Mouse (Mus musculus) heart, postnatal 36 days (tissue): ENCODE measurements around the gene Lipo3. TPM values are rescaled to one million over a fixed set of nuclear protein-coding genes. Genes with fewer than 3 reads are reported as not detected.
A peak's percentile ranks its signal among the peaks of the same experiment; 100 is the strongest.
"Not testable (repeated sequence)": the region's sequence is repeated elsewhere in the genome, so short reads cannot be mapped to it uniquely, and the experiment has no call there.

Experiments
- DNase-seq, 2 experiments: peaks; one replicate each; pipeline ENCODE4 v3.0.0; 2021 to 2022
- intact Hi-C: fragments of 180-260 bp; cut with DNase I; formaldehyde crosslinking; loops from one replicate; pipeline ENCODE4 v1.15.1; 2025
- microRNA-seq, 2 experiments: library from miRNA; unstranded; fragments of <30 nt; microRNA quantifications; one replicate each; pipeline ENCODE4 v1.2.0; 2021; ENCODE audit warnings: borderline number of aligned reads in 2 of 2
- total RNA-seq, 2 experiments: library from RNA; stranded (reverse); gene quantifications; 2 replicates each; pipeline ENCODE4 v1.2.3; 2021

Lipo3 gene
- 1 to 10 TPM; 8.4 to 8.6 TPM for total RNA-seq

GRCm38 (mm10) chr19:33761287-33762086, at the start of gene Lipo3:
Lipo3 (minus strand) TSS chr19:33761951.
- DNase-seq: peak; percentile 14 to 41
- intact Hi-C loops: loop anchor here (10.0 kb wide), 1 partner anchor 177 kb away; no protein-coding TSS in a partner anchor

DNA sequence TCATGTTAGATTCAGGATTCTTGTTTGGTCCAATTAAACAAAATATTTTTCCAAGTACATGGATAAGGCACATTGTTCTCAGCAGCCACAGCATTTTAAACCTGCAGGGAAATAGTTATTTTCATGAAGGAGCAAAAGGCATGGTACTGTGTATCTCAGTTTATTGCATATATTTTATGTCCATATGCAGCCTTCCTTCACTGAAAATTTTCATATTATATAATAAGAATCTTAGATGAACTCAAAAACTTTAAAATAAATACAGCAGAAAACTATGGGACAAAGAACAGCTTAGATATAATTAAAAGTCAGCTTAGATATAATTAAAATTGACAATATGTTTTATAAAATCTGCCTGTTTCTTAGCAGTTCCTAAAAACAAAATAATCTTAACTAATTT, 25.6 kb upstream of the Lipo3 start, which contains the start of gene Lipo1:
Gene Lipo1 (minus strand): TSS at position 101 of the 400 bp plus-strand sequence.
- DNase-seq, intact Hi-C loops: not testable (repeated sequence)

DNA sequence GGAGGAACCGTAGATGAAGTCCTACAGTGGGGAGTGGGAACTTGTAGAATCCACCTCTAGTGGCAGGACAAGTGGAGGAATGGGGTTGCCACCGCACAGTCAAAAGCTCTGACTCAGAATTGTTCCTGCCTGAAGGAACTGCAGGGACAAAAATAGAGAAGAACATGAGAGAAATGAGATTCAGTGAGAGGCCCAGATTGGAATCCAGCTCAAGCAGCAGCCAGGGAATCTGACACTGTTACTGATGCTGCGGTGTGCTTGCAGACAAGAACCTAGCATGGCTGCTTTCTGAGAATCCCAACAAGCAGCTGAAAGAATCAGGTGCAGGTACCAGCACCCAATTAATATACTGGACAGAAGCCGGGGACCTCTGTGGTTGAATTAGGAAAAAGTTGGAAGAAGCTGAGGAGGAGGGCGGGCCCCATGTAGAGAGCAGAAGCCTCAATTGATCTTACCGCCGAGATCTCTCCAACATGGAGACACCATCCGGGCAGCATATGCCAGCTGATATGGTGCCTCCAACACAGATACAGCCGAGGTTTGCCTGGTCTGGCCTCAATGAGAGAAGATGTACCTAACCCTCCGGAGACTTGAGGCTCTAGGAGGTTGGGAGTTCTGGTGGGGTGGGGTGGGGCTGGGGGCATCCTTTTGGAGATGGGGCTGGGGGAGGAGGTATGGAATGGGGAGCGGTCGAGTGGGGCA, 25.0 kb upstream of the Lipo3 start:
- intact Hi-C loops: no loop called here

GRCm38 (mm10) chr19:33751259-33751658, 10.5 kb downstream of the Lipo3 start, which contains the start of gene Lipo2:
Lipo2 (minus strand) TSS chr19:33751359.
- DNase-seq, intact Hi-C loops: not testable (repeated sequence)

More for the DNA sequence above, 25.0 kb upstream of the Lipo3 start:
- DNase-seq: no peak

DNA sequence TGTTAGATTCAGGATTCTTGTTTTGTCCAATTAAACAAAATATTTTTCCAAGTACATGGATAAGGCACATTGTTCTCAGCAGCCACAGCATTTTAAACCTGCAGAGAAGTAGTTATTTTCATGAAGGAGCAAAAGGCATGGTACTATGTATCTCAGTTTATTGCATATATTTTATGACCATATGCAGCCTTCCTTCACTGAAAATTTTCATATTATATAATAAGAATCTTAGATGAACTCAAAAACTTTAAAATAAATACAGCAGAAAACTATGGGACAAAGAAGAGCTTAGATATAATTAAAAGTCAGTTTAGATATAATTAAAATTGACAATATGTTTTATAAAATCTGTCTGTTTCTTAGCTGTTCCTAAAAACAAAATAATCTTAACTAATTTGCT, 136.6 kb downstream of the Lipo3 start, which contains the start of gene Gm8978:
Gene Gm8978 (minus strand): TSS at position 101 of the 400 bp plus-strand sequence.
- intact Hi-C loops, DNase-seq: not testable (repeated sequence)

GRCm38 (mm10) chr19:33589626-33590302, 172.0 kb downstream of the Lipo3 start:
- intact Hi-C loops: loop anchor here (10.0 kb wide), 2 partner anchors 175 to 195 kb away; partner anchors contain the start of genes Lipo3 and Rnls

GRCm38 (mm10) chr19:33568551-33568950, 193.2 kb downstream of the Lipo3 start:
- DNase-seq, intact Hi-C loops: not testable (repeated sequence)

More at GRCm38 (mm10) chr19:33589626-33590302, 172.0 kb downstream of the Lipo3 start:
- DNase-seq: peak; percentile 48 to 78

DNA sequence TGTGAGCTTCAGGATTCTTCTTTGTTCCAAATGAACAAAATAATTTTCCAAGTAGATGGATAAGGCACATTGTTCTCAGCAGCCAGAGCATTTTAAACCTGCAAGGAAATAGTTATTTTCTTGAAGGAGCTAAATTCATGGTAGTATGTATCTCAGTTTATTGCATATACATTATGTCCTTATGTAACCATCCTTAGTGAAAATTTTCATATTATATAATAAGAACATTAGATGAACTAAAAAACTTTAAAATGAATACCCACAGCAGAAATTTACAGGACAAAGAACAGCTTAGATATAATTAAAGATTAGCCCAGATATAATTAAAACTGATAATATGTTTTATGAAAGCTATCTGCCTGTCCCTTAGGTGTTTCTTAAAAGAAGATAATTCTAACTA, 244.1 kb downstream of the Lipo3 start, which contains the start of gene Lipo4:
Gene Lipo4 (minus strand): TSS at position 101 of the 400 bp plus-strand sequence.
- intact Hi-C loops: no loop called here

More for the DNA sequence above, 244.1 kb downstream of the Lipo3 start, which contains the start of gene Lipo4:
- no peak for DNase-seq

Small RNA genes within 50 kb of the gene (microRNA-seq; reads per million reads assigned to microRNA genes)
- 0 reads per million in 2 experiments for gene Gm27440

Other genes with a start within 250 kb of the Lipo3 start
- gene Lipo4, start 244.2 kb downstream of the Lipo3 start, total RNA-seq: under 1 TPM; 0.14 to 0.33 TPM
- gene Gm8978, start 136.7 kb downstream of the Lipo3 start, total RNA-seq: not detected
- under 1 TPM; 0.22 to 0.30 TPM for gene Lipo2, start 10.6 kb downstream of the Lipo3 start, total RNA-seq
- gene Lipo1, start 25.5 kb upstream of the Lipo3 start, total RNA-seq: not detected
- not detected for gene Lipf, start 199.2 kb upstream of the Lipo3 start, total RNA-seq
- not detected for gene Lipk, start 246.3 kb upstream of the Lipo3 start, total RNA-seq